10 mouse cellular contexts compared by ENCODE assay signal in genomic region chr15:91056176-91056865, GRCm38 (mm10). TPM values are rescaled to one million over a fixed set of nuclear protein-coding genes. Genes with fewer than 3 reads are reported as not detected.
A peak's percentile ranks its signal among the peaks of the same experiment; 100 is the strongest.
DNase-seq lines count a peak whose midpoint lies in the region; ATAC-seq and TF ChIP-seq lines count a peak whose summit lies in the region.
"Had no signal": no experiment of that assay in that cellular context is flagged by ENCODE, and none has a peak within 500 bp of the region (broad histone marks: within the 10 kb centered on the region; RNA-seq: fewer than 3 reads in every experiment).

No protein-coding gene starts in this region.

- no peaks in the 10 kb centered on the region for H3K36me3 ChIP-seq in forebrain, postnatal 0 days (ENCODE audit: insufficient read depth)
- H3K36me3 ChIP-seq in midbrain, embryonic 14.5 days (ENCODE audit: control insufficient read depth, insufficient read depth, low read length) = no peaks in the 10 kb centered on the region

- DNase-seq in frontal cortex, postnatal 25 days (ENCODE audit: low spot score in 2 of 2) = no peak
- peak; percentile 87 for DNase-seq in ZHBTc4 (ENCODE audit: low read depth, low spot score)
- peak; percentile 81 for DNase-seq in forebrain, postnatal 0 days
- peak; percentile 92 for DNase-seq in midbrain, embryonic 14.5 days
- DNase-seq in frontal cortex, postnatal 36 days (ENCODE audit: low spot score in 2 of 2) = no peak
- no peak for DNase-seq in thymus, postnatal 36 days
- DNase-seq in left cerebral cortex, adult 11 months (ENCODE audit: low spot score) = no peak

- no peak overlapping the region for H3K4me3 ChIP-seq in forebrain, postnatal 0 days (ENCODE audit: low read depth, low read length)
- H3K4me3 ChIP-seq in midbrain, embryonic 14.5 days (replicated peaks; ENCODE audit: low read depth, low read length) = no peak overlapping the region

- no peak for TF ChIP-seq CTCF in forebrain, postnatal 0 days (IDR thresholded peaks at IDR 0.05; ENCODE audit: low read depth)

- H3K4me1 ChIP-seq in forebrain, postnatal 0 days (ENCODE audit: insufficient read depth) = no peaks in the 10 kb centered on the region
- H3K4me1 ChIP-seq in midbrain, embryonic 14.5 days (ENCODE audit: control insufficient read depth, insufficient read depth, low read length) = peaks cover 11% of the 10 kb centered on the region

- no peak overlapping the region for H3K27ac ChIP-seq in forebrain, postnatal 0 days (ENCODE audit: low read depth, low read length)
- 0 out of 2 replicates have a peak overlapping the region, but pooled peaks have one; percentile 8 for H3K27ac ChIP-seq in midbrain, embryonic 14.5 days (replicated peaks; ENCODE audit: low read depth, low read length)
- H3K27ac ChIP-seq: liver, embryonic 14.5 days had no signal

- 14% methylated on average over 5 of the region's 5 CpGs for WGBS in forebrain, postnatal 0 days
- 21% methylated on average over 5 of the region's 5 CpGs for WGBS in midbrain, embryonic 14.5 days

- H3K9ac ChIP-seq in forebrain, postnatal 0 days = no peak overlapping the region
- H3K9ac ChIP-seq in midbrain, embryonic 14.5 days (replicated peaks; ENCODE audit: low read length) = no peak overlapping the region
- H3K9ac ChIP-seq: liver, embryonic 14.5 days had no signal

- H3K4me2 ChIP-seq in forebrain, postnatal 0 days (ENCODE audit: low read depth) = no peak overlapping the region
- no peak overlapping the region for H3K4me2 ChIP-seq in midbrain, embryonic 14.5 days (ENCODE audit: low read length)

- H3K9me3 ChIP-seq in forebrain, postnatal 0 days (ENCODE audit: low read length) = no peaks in the 10 kb centered on the region
- H3K9me3 ChIP-seq in midbrain, embryonic 14.5 days (ENCODE audit: control insufficient read depth, low read length) = peaks cover 3% of the 10 kb centered on the region; the same call in 1 of the 2 replicates

- H3K27me3 ChIP-seq in forebrain, postnatal 0 days (ENCODE audit: insufficient read depth, low read length) = no peaks in the 10 kb centered on the region
- no peaks in the 10 kb centered on the region for H3K27me3 ChIP-seq in midbrain, embryonic 14.5 days (ENCODE audit: control insufficient read depth, insufficient read depth, low read length)

- ATAC-seq in frontal cortex, adult (ENCODE audit: low TSS enrichment) = peak; percentile 34; the same call in 1 of the 2 replicates
- ATAC-seq in forebrain, postnatal 0 days = peak; percentile 83
- ATAC-seq in midbrain, embryonic 14.5 days (ENCODE audit: low FRiP score, low TSS enrichment) = peak; percentile 76

RNA-seq across cellular contexts. Expression of gene Kif21a, which starts 6.6 kb away (rescaled TPM):
- 44.8 and 56.8 TPM in 2 replicates for total RNA-seq in forebrain, postnatal 0 days (2014; rRNA removed)
- 15.8 and 24.5 TPM in 2 replicates for polyA plus RNA-seq in forebrain, postnatal 0 days (2015; fragmentation: Nextera tagmentation; extraction: Ambion mirVana)
- 63.4 and 72.2 TPM in 2 replicates for polyA plus RNA-seq in midbrain, embryonic 14.5 days (2014; fragmentation: Nextera tagmentation; extraction: Ambion mirVana)
- total RNA-seq: neutrophil, adult 5-6 weeks had no signal

Comparison
In these comparisons a context has a peak if more than half of its experiments do, and no peak if none do; other contexts are left out.
1. DNase-seq: peak in ZHBTc4 (single experiment), forebrain, postnatal 0 days (single experiment) and midbrain, embryonic 14.5 days (single experiment); none in frontal cortex, postnatal 25 days (0 of 2), frontal cortex, postnatal 36 days (0 of 2), thymus, postnatal 36 days (0 of 2) and left cerebral cortex, adult 11 months (single experiment).
2. Peak in every context shown above with its lines, with median percentiles within 50 percentile points of each other: ATAC-seq.